Mouse (Mus musculus): Measurements from ENCODE around the gene 4933424G06Rik. TPM values are rescaled to one million over a fixed set of nuclear protein-coding genes. Genes with fewer than 3 reads are reported as not detected.

Gene 4933424G06Rik
- total RNA-seq, 2 experiments from 2014 or later, result 0.72 to 1.3 TPM

Small RNA genes within 50 kb of the gene (microRNA-seq; reads per million reads assigned to microRNA genes)
- not detected for gene Gm24133

Other genes with a start within 250 kb of the 4933424G06Rik start
- gene Cnnm4, start 238.5 kb upstream of the 4933424G06Rik start, total RNA-seq (2021), result 10 to 100 TPM; 13.6 to 14.3 TPM
- 10 to 100 TPM; 39.3 to 40.0 TPM for gene Cnnm3, start 198.3 kb upstream of the 4933424G06Rik start, total RNA-seq (2021)
- 1 to 10 TPM; 8.3 to 8.6 TPM for gene Ankrd23, start 173.3 kb upstream of the 4933424G06Rik start, total RNA-seq (2021)
- gene Gm42417, start 170.7 kb upstream of the 4933424G06Rik start, total RNA-seq (2021), result not detected
- 10 to 100 TPM; 13.4 to 15.1 TPM for gene Ankrd39, start 162.7 kb upstream of the 4933424G06Rik start, total RNA-seq (2021)
- gene Sema4c, start 151.8 kb upstream of the 4933424G06Rik start, total RNA-seq (2021), result 10 to 100 TPM; 60.5 to 65.4 TPM
- gene Fam178b, start 27.0 kb upstream of the 4933424G06Rik start, total RNA-seq (2021), result not detected
- gene Cox5b, start 18.7 kb upstream of the 4933424G06Rik start, total RNA-seq (2021), result 100 to 1,000 TPM; 457 to 466 TPM
- gene Actr1b, start 4.3 kb downstream of the 4933424G06Rik start, total RNA-seq (2021), result 100 to 1,000 TPM; 130 to 156 TPM
- gene Zap70, start 51.6 kb downstream of the 4933424G06Rik start, total RNA-seq (2021), result 1 to 10 TPM; 2.7 to 4.1 TPM
- 10 to 100 TPM; 79.6 to 82.0 TPM for gene Tmem131, start 233.5 kb downstream of the 4933424G06Rik start, total RNA-seq (2021)

Data from left cerebral cortex, postnatal 4 days (tissue).